Mouse (Mus musculus): ENCODE data around the gene Tbp. TPM values are rescaled to one million over a fixed set of nuclear protein-coding genes. Genes with fewer than 3 reads are reported as not detected.

The Tbp gene
- total RNA-seq, 1 experiment = 39.4 TPM

DNA sequence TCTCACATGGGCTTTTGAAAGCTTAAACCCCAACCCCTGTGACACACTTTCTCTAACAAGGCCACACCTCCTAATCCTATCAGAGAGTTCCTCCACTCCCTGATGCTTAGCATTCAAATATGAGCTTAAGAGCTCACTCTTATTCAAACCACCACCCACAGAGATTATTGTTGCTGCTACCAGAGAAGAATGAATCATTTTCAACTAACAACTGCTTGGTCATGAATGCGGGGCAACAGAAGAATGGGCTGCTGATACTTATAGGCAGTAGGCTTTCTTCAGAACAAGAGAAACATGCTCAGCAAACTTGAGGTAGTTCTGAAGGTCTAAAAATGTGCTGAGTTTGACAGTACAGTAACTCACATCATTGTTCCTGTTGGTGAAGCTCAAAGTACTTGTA, 50.0 kb downstream of the Tbp start:
- Histone ChIP-seq H3K4me1 (ENCODE audit: control insufficient read depth in 2 of 2, insufficient read depth in 2 of 2, low read length in 2 of 2, poor library complexity in 1 of 2) (no peaks in the 10 kb centered on the region), H3K9me3 (ENCODE audit: control insufficient read depth, insufficient read depth, low read depth, low read length) (no peaks in the 10 kb centered on the region), H3K36me3 (ENCODE audit: control insufficient read depth, insufficient read depth, low read length, poor library complexity, severe bottlenecking) (no peaks in the 10 kb centered on the region), H3K27ac (ENCODE audit: insufficient read depth, low read depth, low read length, poor library complexity, severe bottlenecking) (no peak overlapping the region), H3K9ac (ENCODE audit: insufficient read depth, low read depth, low read length, poor library complexity, severe bottlenecking) (no peak overlapping the region), H3K4me3 (ENCODE audit: insufficient read depth in 1 of 2, low read depth in 1 of 2, low read length in 2 of 2, poor library complexity in 1 of 2, severe bottlenecking in 1 of 2) (no peak overlapping the region)
- TF ChIP-seq HCFC1 (IDR thresholded peaks at IDR 0.05; ENCODE audit: borderline replicate concordance, insufficient read depth, low read length) (no peak), MAFK (IDR thresholded peaks at IDR 0.05; ENCODE audit: insufficient read depth, low read depth, low read length) (no peak), ZNF384 (IDR thresholded peaks at IDR 0.05; ENCODE audit: low read depth, low read length) (no peak), ZC3H11A (IDR thresholded peaks at IDR 0.05; ENCODE audit: borderline replicate concordance, low read depth, low read length) (no peak), CHD2 (IDR thresholded peaks at IDR 0.05; ENCODE audit: low read depth, low read length) (no peak)
- no peak for DNase-seq (ENCODE audit: low read depth, low spot score)
- in situ Hi-C loops (cut with MboI; ENCODE audit: low sequenced_read_pairs in 2 of 2, unreplicated experiment in 2 of 2) = no loop called here

GRCm38 (mm10) chr17:15559946-15560345, 60.3 kb downstream of the Tbp start:
- TF ChIP-seq ZC3H11A (IDR thresholded peaks at IDR 0.05; ENCODE audit: borderline replicate concordance, low read depth, low read length) (no peak), HCFC1 (IDR thresholded peaks at IDR 0.05; ENCODE audit: borderline replicate concordance, insufficient read depth, low read length) (no peak), MAFK (IDR thresholded peaks at IDR 0.05; ENCODE audit: insufficient read depth, low read depth, low read length) (no peak), CHD2 (IDR thresholded peaks at IDR 0.05; ENCODE audit: low read depth, low read length) (no peak), ZNF384 (IDR thresholded peaks at IDR 0.05; ENCODE audit: low read depth, low read length) (no peak)
- no peaks in the 10 kb centered on the region for H3K9me3 ChIP-seq (ENCODE audit: control insufficient read depth, insufficient read depth, low read depth, low read length)
- in situ Hi-C loops (cut with MboI; ENCODE audit: low sequenced_read_pairs in 2 of 2, unreplicated experiment in 2 of 2) = no loop called here
- no peak for DNase-seq (ENCODE audit: low read depth, low spot score)
- H3K4me3 ChIP-seq (ENCODE audit: insufficient read depth in 1 of 2, low read depth in 1 of 2, low read length in 2 of 2, poor library complexity in 1 of 2, severe bottlenecking in 1 of 2) = no peak overlapping the region
- H3K27ac ChIP-seq (ENCODE audit: insufficient read depth, low read depth, low read length, poor library complexity, severe bottlenecking) = no peak overlapping the region
- no peak overlapping the region for H3K9ac ChIP-seq (ENCODE audit: insufficient read depth, low read depth, low read length, poor library complexity, severe bottlenecking)
- no peaks in the 10 kb centered on the region for H3K36me3 ChIP-seq (ENCODE audit: control insufficient read depth, insufficient read depth, low read length, poor library complexity, severe bottlenecking)
- no peaks in the 10 kb centered on the region for H3K4me1 ChIP-seq (ENCODE audit: control insufficient read depth in 2 of 2, insufficient read depth in 2 of 2, low read length in 2 of 2, poor library complexity in 1 of 2)

GRCm38 (mm10) chr17:15564014-15564927, 64.6 kb downstream of the Tbp start, which contains the start of gene Prdm9:
Prdm9 (minus strand) TSS chr17:15564354.
- no peaks in the 10 kb centered on the region for H3K36me3 ChIP-seq (ENCODE audit: control insufficient read depth, insufficient read depth, low read length, poor library complexity, severe bottlenecking)
- in situ Hi-C loops (cut with MboI; ENCODE audit: low sequenced_read_pairs in 2 of 2, unreplicated experiment in 2 of 2) = no loop called here

DNA sequence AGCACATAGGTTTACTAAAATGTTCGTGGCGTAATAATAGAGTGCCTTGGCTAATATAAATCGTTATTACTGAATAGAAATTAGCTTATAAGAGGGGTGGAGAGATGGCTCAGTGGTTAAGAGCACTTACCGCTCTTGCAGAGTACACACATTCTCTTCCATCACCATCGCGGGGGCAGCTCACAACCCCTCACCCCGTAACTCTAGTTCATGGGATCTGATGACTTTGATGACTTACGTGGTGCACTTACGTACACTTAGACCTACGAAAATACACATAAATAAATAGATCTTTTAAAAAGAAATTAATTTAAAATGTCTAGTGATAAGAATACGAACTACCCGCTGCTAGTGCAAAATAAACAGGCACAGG, 65.2 kb downstream of the Tbp start:
- in situ Hi-C loops (cut with MboI; ENCODE audit: low sequenced_read_pairs in 2 of 2, unreplicated experiment in 2 of 2) = no loop called here
- TF ChIP-seq MAFK (IDR thresholded peaks at IDR 0.05; ENCODE audit: insufficient read depth, low read depth, low read length) (no peak), HCFC1 (IDR thresholded peaks at IDR 0.05; ENCODE audit: borderline replicate concordance, insufficient read depth, low read length) (no peak), ZC3H11A (IDR thresholded peaks at IDR 0.05; ENCODE audit: borderline replicate concordance, low read depth, low read length) (no peak), CHD2 (IDR thresholded peaks at IDR 0.05; ENCODE audit: low read depth, low read length) (no peak), ZNF384 (IDR thresholded peaks at IDR 0.05; ENCODE audit: low read depth, low read length) (no peak)
- H3K9ac ChIP-seq (ENCODE audit: insufficient read depth, low read depth, low read length, poor library complexity, severe bottlenecking) = peak overlapping the region; percentile 66
- peaks cover 3 to 4% of the 10 kb centered on the region in 2 experiments; a peak in 2 of 4 replicates for H3K4me1 ChIP-seq (ENCODE audit: control insufficient read depth in 2 of 2, insufficient read depth in 2 of 2, low read length in 2 of 2, poor library complexity in 1 of 2)
- H3K27ac ChIP-seq (ENCODE audit: insufficient read depth, low read depth, low read length, poor library complexity, severe bottlenecking) = no peak overlapping the region; the same call in 1 of the 2 replicates
- H3K9me3 ChIP-seq (ENCODE audit: control insufficient read depth, insufficient read depth, low read depth, low read length) = no peaks in the 10 kb centered on the region
- peak overlapping the region; percentile 51 to 85; a peak in 3 of 4 replicates for H3K4me3 ChIP-seq (ENCODE audit: insufficient read depth in 1 of 2, low read depth in 1 of 2, low read length in 2 of 2, poor library complexity in 1 of 2, severe bottlenecking in 1 of 2)
- no peak for DNase-seq (ENCODE audit: low read depth, low spot score)
- H3K36me3 ChIP-seq (ENCODE audit: control insufficient read depth, insufficient read depth, low read length, poor library complexity, severe bottlenecking) = no peaks in the 10 kb centered on the region

More at GRCm38 (mm10) chr17:15564014-15564927, 64.6 kb downstream of the Tbp start, which contains the start of gene Prdm9:
- Histone ChIP-seq H3K9me3 (ENCODE audit: control insufficient read depth, insufficient read depth, low read depth, low read length) (no peaks in the 10 kb centered on the region), H3K4me3 (ENCODE audit: insufficient read depth in 1 of 2, low read depth in 1 of 2, low read length in 2 of 2, poor library complexity in 1 of 2, severe bottlenecking in 1 of 2) (peak within 1 kb of the TSS; percentile 85 to 86), H3K27ac (ENCODE audit: insufficient read depth, low read depth, low read length, poor library complexity, severe bottlenecking) (peak within 1 kb of the TSS; percentile 88), H3K9ac (ENCODE audit: insufficient read depth, low read depth, low read length, poor library complexity, severe bottlenecking) (peak within 1 kb of the TSS; percentile 94), H3K4me1 (ENCODE audit: control insufficient read depth in 2 of 2, insufficient read depth in 2 of 2, low read length in 2 of 2, poor library complexity in 1 of 2) (peaks cover 3 to 4% of the 10 kb centered on the region in 2 experiments; a peak in 2 of 4 replicates)
- TF ChIP-seq CHD2 (IDR thresholded peaks at IDR 0.05; ENCODE audit: low read depth, low read length) = peak; percentile 76
- TF ChIP-seq MAFK (IDR thresholded peaks at IDR 0.05; ENCODE audit: insufficient read depth, low read depth, low read length) = no peak
- peak; percentile 98 for DNase-seq (ENCODE audit: low read depth, low spot score)

Data from ES-E14 (cell line).